Mouse (Mus musculus) limb, embryonic 14.5 days (tissue): ENCODE measurements around the gene Sap25. TPM values are rescaled to one million over a fixed set of nuclear protein-coding genes. Genes with fewer than 3 reads are reported as not detected.

Source experiments
- ATAC-seq: fragments of 200-750 bp; cut with Nextera tagmentation; 2 replicates; pipeline ENCODE4 v1.8.0; 2017; ENCODE audit warnings: low read depth, moderate number of reproducible peaks, moderate TSS enrichment; ENCODE audit not compliant: low FRiP score
- DNase-seq: peaks from one replicate; pipeline ENCODE4 v3.0.0-alpha.2; 2015; ENCODE audit warnings: low spot score
- H3K27ac ChIP-seq: fragments of 300-500 bp; sonication (generic); replicated peaks from 2 replicates; pipeline ENCODE4 v1.5.1; 2014; ENCODE audit warnings: low read depth, mild to moderate bottlenecking, low read length, moderate library complexity, mixed read lengths
- H3K27me3 ChIP-seq: fragments of 300-500 bp; sonication (generic); 2 replicates; pipeline ENCODE4 v1.6.1; 2014; ENCODE audit warnings: low read length, mixed read lengths; ENCODE audit not compliant: control insufficient read depth, insufficient read depth
- H3K36me3 ChIP-seq: fragments of 300-500 bp; sonication (generic); 2 replicates; pipeline ENCODE4 v1.6.1; 2014; ENCODE audit warnings: mild to moderate bottlenecking, low read length, moderate library complexity, mixed read lengths; ENCODE audit not compliant: control insufficient read depth, insufficient read depth
- H3K4me1 ChIP-seq: fragments of 300-500 bp; sonication (generic); 2 replicates; pipeline ENCODE4 v1.6.1; 2014; ENCODE audit warnings: antibody characterized with exemption, low read length, mixed read lengths; ENCODE audit not compliant: control insufficient read depth, insufficient read depth
- H3K4me2 ChIP-seq: fragments of 300-500 bp; sonication (generic); replicated peaks from 2 replicates; pipeline ENCODE4 v1.6.1; 2014; ENCODE audit warnings: low read depth, mild to moderate bottlenecking, low read length, moderate library complexity; ENCODE audit not compliant: severe bottlenecking
- H3K4me3 ChIP-seq: fragments of 300-500 bp; sonication (generic); replicated peaks from 2 replicates; pipeline ENCODE4 v1.5.1; 2014; ENCODE audit warnings: low read length
- H3K9ac ChIP-seq: fragments of 300-500 bp; sonication (generic); 2 replicates; pipeline ENCODE4 v1.6.1; 2014; ENCODE audit warnings: mild to moderate bottlenecking, low read depth, low read length, moderate library complexity; ENCODE audit not compliant: severe bottlenecking
- H3K9me3 ChIP-seq: fragments of 300-500 bp; sonication (generic); 2 replicates; pipeline ENCODE4 v1.6.1; 2016; ENCODE audit warnings: low read length; ENCODE audit not compliant: control insufficient read depth
- POLR2A ChIP-seq: fragments of 200-500 bp; IDR thresholded peaks from 2 replicates; pipeline ENCODE4 v1.8.0; 2012; ENCODE audit warnings: inconsistent platforms, mild to moderate bottlenecking, moderate library complexity, borderline replicate concordance; ENCODE audit not compliant: insufficient read depth, insufficient read length; ENCODE audit errors: extremely low read depth
- WGBS: fragments of 180-500 bp; shearing (Covaris S2); extraction: QIAGEN DNeasy Blood & Tissue Kit; methylation state at CpG from one replicate; pipeline ENCODE4 v1.1.7; 2014; 5-methylcytosine and 5-hydroxymethylcytosine counted together
- polyA plus RNA-seq, 2 experiments: library from polyadenylated mRNA; depleted of rRNA in 1 of 2; stranded (reverse) in 1 of 2; unstranded in 1 of 2; fragments of >200 nt; fragmentation: Nextera tagmentation in 1 of 2; extraction: Ambion mirVana in 1 of 2; gene quantifications; 2 replicates each; pipeline versions ENCODE4 v1.2.1 to v1.2.3; 2012 to 2014

The Sap25 gene
- polyA plus RNA-seq, 2 experiments = 5.2 to 37.1 TPM

- H3K27ac ChIP-seq = peak overlapping the region; percentile 56; the same call in 1 of the 2 replicates
These were observed 31.2 kb downstream of the Sap25 start for GRCm38 (mm10) chr5:137672361-137672760.

DNA sequence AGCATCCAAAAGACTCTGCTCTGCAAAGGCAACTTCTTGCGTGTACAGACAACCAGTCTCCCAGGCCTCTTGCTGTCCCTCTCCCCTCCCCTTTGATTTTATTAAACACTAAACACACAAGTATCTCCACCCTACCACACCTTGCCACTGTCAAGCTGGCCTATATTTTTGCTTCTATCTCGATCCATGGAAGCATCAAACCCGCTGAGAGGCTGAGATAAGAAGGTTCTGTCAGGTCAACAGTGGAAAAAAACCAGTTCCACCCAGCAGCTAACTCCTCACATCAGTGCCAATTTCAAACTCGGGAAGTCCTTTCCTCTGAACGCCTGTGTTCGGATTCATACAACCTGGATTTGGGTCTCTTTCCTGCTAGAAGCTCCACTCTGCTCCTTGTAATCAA lies 31.9 kb downstream of the Sap25 start:
- H3K4me2 ChIP-seq = no peak overlapping the region
- peaks cover 12% of the 10 kb centered on the region for H3K4me1 ChIP-seq
- H3K27me3 ChIP-seq = no peaks in the 10 kb centered on the region
- no peak overlapping the region for H3K27ac ChIP-seq
- no peak for DNase-seq
- no peaks in the 10 kb centered on the region for H3K9me3 ChIP-seq
- no peak overlapping the region for H3K9ac ChIP-seq
- 86% methylated on average over 6 of the region's 6 CpGs for WGBS
- H3K4me3 ChIP-seq = no peak overlapping the region
- no peak for TF ChIP-seq POLR2A
- no peaks in the 10 kb centered on the region for H3K36me3 ChIP-seq
- no peak for ATAC-seq

More at GRCm38 (mm10) chr5:137672361-137672760, 31.2 kb downstream of the Sap25 start:
- no peak for DNase-seq
- H3K4me2 ChIP-seq = no peak overlapping the region
- H3K9ac ChIP-seq = no peak overlapping the region
- no peaks in the 10 kb centered on the region for H3K27me3 ChIP-seq
- H3K9me3 ChIP-seq = no peaks in the 10 kb centered on the region
- no peak overlapping the region for H3K4me3 ChIP-seq
- no peak for ATAC-seq
- H3K4me1 ChIP-seq = peaks cover 12% of the 10 kb centered on the region
- 0 out of 2 replicates have a peak, but pooled peaks cover 3% of the 10 kb centered on the region for H3K36me3 ChIP-seq
- 77% methylated on average over 5 of the region's 5 CpGs for WGBS
- no peak for TF ChIP-seq POLR2A

- no peak overlapping the region for H3K4me3 ChIP-seq
- peaks cover 12% of the 10 kb centered on the region for H3K4me1 ChIP-seq
- ATAC-seq (no peak), DNase-seq (no peak)
- WGBS = 95% methylated on average over 8 of the region's 8 CpGs
- H3K27ac ChIP-seq = no peak overlapping the region
- no peak for TF ChIP-seq POLR2A
- H3K9ac ChIP-seq = no peak overlapping the region
- H3K9me3 ChIP-seq = no peaks in the 10 kb centered on the region
- no peaks in the 10 kb centered on the region for H3K27me3 ChIP-seq
- no peak overlapping the region for H3K4me2 ChIP-seq
- H3K36me3 ChIP-seq = no peaks in the 10 kb centered on the region
These were observed 33.7 kb downstream of the Sap25 start for GRCm38 (mm10) chr5:137674786-137675185.

DNA sequence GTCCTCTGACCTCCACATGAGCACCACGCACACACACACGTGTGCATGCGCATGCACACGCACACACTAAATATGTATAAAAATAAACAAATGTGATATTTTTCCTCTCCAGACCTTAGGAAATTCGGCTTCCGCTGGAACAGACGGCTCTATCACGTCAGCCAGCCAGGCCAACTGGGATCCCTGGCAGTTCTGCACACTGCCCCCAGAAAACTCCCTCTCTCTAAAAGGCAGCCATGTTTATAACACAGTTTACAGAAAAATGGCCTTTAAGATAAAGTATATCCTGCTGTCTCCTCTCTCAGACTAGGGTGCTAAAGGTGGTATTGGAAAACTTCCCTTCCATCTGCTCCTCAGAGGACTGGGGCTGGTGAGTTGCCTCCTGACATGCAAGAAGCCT lies 36.7 kb downstream of the Sap25 start:
- Histone ChIP-seq H3K4me2 (no peak overlapping the region), H3K4me1 (peaks cover under 1% of the 10 kb centered on the region; the same call in 1 of the 2 replicates), H3K27ac (no peak overlapping the region), H3K9ac (no peak overlapping the region), H3K27me3 (no peaks in the 10 kb centered on the region), H3K9me3 (no peaks in the 10 kb centered on the region), H3K4me3 (no peak overlapping the region), H3K36me3 (no peaks in the 10 kb centered on the region)
- 94% methylated on average over 8 of the region's 8 CpGs for WGBS
- TF ChIP-seq POLR2A = no peak
- no peak for DNase-seq
- ATAC-seq = no peak

- no peak for TF ChIP-seq POLR2A
- no peak overlapping the region for H3K9ac ChIP-seq
- no peaks in the 10 kb centered on the region for H3K9me3 ChIP-seq
- H3K4me3 ChIP-seq = no peak overlapping the region
- DNase-seq = no peak
- no peaks in the 10 kb centered on the region for H3K36me3 ChIP-seq
- H3K27ac ChIP-seq = no peak overlapping the region
- WGBS = 85% methylated on average over 3 of the region's 3 CpGs
- no peaks in the 10 kb centered on the region for H3K27me3 ChIP-seq
- H3K4me2 ChIP-seq = no peak overlapping the region
- peaks cover 9% of the 10 kb centered on the region for H3K4me1 ChIP-seq
- ATAC-seq = no peak
These were observed 37.6 kb downstream of the Sap25 start for GRCm38 (mm10) chr5:137678736-137679135.

GRCm38 (mm10) chr5:137679726-137680125 lies 38.6 kb downstream of the Sap25 start:
- no peak for TF ChIP-seq POLR2A
- no peaks in the 10 kb centered on the region for H3K9me3 ChIP-seq
- no peak overlapping the region for H3K4me2 ChIP-seq
- 79% methylated on average over 4 of the region's 4 CpGs for WGBS
- peaks cover 10% of the 10 kb centered on the region for H3K4me1 ChIP-seq
- no peak for ATAC-seq
- no peak for DNase-seq
- H3K27me3 ChIP-seq = no peaks in the 10 kb centered on the region
- no peak overlapping the region for H3K9ac ChIP-seq
- H3K4me3 ChIP-seq = no peak overlapping the region
- H3K36me3 ChIP-seq = no peaks in the 10 kb centered on the region
- no peak overlapping the region for H3K27ac ChIP-seq
